Mouse (Mus musculus): ENCODE measurements around the gene Tmem107. TPM values are rescaled to one million over a fixed set of nuclear protein-coding genes. Genes with fewer than 3 reads are reported as not detected.

Tmem107 gene
- polyA plus RNA-seq, 1 experiment from 2014 or later: 62.9 TPM

DNA sequence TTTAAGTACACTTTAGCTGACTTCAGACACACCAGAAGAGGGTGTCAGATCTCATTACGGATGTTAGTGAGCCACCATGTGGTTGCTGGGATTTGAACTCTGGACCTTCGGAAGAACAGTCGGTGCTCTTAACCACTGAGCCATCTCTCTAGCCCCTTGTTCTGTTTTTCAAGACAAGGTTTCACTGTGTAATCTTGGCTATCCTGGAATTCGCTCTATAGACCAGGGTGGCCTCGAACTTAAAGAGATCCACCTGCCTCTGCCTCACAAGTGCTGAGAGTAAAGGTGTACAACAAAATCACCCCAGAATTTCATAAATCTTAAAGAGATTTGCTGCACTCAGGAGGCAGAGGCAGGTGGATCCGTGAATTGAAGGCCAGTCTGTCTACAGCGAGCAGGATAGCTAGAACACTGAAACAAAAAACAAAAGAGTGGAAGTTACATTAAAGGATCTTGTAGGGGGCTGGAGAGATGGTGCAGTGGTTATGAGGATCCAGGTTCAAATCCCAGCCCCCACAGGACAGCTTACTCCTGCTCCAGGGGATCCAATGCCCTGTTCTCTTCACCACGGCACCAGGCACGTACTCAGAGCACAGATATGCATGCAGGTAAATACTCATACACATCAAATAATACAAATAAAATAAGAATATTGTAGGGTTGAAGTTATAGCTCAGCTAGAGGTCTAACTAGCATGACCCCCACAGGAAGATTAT lies 5.3 kb downstream of the Tmem107 start:
- no peak overlapping the region for H3K4me3 ChIP-seq (ENCODE audit: low read depth, low read length)
- DNase-seq (ENCODE audit: low spot score) (peak; percentile 3), ATAC-seq (no peak)
- no peaks in the 10 kb centered on the region for H3K9me3 ChIP-seq (ENCODE audit: low read length)
- no peak overlapping the region for H3K27ac ChIP-seq (ENCODE audit: low read length)
- 55% methylated on average over 8 of the region's 9 CpGs for WGBS
- H3K27me3 ChIP-seq (replicated peaks; ENCODE audit: insufficient read depth, low read length): no peaks in the 10 kb centered on the region
- TF ChIP-seq CTCF (IDR thresholded peaks at IDR 0.05): no peak
- TF ChIP-seq EP300 (IDR thresholded peaks at IDR 0.05): no peak
- H3K4me2 ChIP-seq (replicated peaks; ENCODE audit: low read depth, low read length): no peak overlapping the region
- H3K4me1 ChIP-seq (ENCODE audit: insufficient read depth, low read depth, low read length): peaks cover 7% of the 10 kb centered on the region; the same call in 1 of the 2 replicates
- no peak overlapping the region for H3K9ac ChIP-seq (replicated peaks; ENCODE audit: low read depth)
- no peaks in the 10 kb centered on the region for H3K36me3 ChIP-seq (ENCODE audit: insufficient read depth, low read length)

DNA sequence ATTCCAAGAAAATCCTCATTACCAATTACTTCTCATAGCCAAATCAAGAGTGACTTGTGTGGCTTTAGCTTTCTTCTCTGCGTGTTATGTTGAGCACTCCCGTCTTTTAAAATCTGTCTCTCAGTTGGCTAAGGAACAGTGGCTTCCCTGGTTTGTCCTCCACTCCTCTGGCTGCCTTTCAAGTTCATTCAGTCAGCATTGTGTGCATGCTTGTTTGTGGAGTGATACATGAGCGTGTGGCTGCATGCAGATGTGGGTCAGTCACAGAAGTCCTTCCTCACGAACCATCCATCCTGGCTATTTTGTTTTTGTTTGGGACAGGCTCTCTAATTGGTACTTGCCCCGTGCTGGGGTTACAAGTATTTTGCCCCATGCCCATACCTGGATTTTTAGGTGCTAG lies 6.0 kb downstream of the Tmem107 start:
- DNase-seq (ENCODE audit: low spot score): no peak
- 67% methylated on average over 5 of the region's 5 CpGs for WGBS
- TF ChIP-seq CTCF (IDR thresholded peaks at IDR 0.05) (no peak), EP300 (IDR thresholded peaks at IDR 0.05) (no peak)
- H3K4me2 ChIP-seq (replicated peaks; ENCODE audit: low read depth, low read length): no peak overlapping the region
- H3K4me1 ChIP-seq (ENCODE audit: insufficient read depth, low read depth, low read length): peaks cover under 1% of the 10 kb centered on the region; the same call in 1 of the 2 replicates
- no peaks in the 10 kb centered on the region for H3K9me3 ChIP-seq (ENCODE audit: low read length)
- no peak overlapping the region for H3K9ac ChIP-seq (replicated peaks; ENCODE audit: low read depth)
- H3K4me3 ChIP-seq (ENCODE audit: low read depth, low read length): no peak overlapping the region
- no peak for ATAC-seq
- no peak overlapping the region for H3K27ac ChIP-seq (ENCODE audit: low read length)
- no peaks in the 10 kb centered on the region for H3K36me3 ChIP-seq (ENCODE audit: insufficient read depth, low read length)
- H3K27me3 ChIP-seq (replicated peaks; ENCODE audit: insufficient read depth, low read length): no peaks in the 10 kb centered on the region

DNA sequence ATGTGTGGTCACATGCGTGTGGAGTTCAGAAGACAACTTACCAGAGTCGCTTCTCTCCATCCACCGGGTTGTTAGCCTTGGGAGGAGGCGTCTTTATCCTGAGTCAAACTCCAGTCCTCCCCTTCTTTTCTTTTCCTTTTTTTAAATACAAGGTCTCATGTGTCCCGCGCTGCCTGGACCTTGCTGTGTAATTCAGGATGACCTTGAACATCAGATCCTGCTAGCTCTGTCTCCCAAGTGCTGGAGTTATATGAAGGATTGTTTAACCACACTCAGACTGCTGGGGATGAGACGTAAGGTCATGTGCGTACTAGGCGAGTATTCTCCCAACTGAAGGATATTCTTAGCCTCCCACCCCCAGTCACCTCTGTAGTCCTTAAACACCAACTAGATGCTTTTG lies 6.7 kb downstream of the Tmem107 start:
- Histone ChIP-seq H3K9ac (replicated peaks; ENCODE audit: low read depth) (no peak overlapping the region), H3K27ac (ENCODE audit: low read length) (no peak overlapping the region), H3K9me3 (ENCODE audit: low read length) (no peaks in the 10 kb centered on the region), H3K36me3 (ENCODE audit: insufficient read depth, low read length) (no peaks in the 10 kb centered on the region), H3K4me1 (ENCODE audit: insufficient read depth, low read depth, low read length) (no peaks in the 10 kb centered on the region), H3K4me3 (ENCODE audit: low read depth, low read length) (no peak overlapping the region), H3K27me3 (replicated peaks; ENCODE audit: insufficient read depth, low read length) (no peaks in the 10 kb centered on the region), H3K4me2 (replicated peaks; ENCODE audit: low read depth, low read length) (no peak overlapping the region)
- TF ChIP-seq CTCF (IDR thresholded peaks at IDR 0.05) (no peak), EP300 (IDR thresholded peaks at IDR 0.05) (no peak)
- DNase-seq (ENCODE audit: low spot score) (no peak), ATAC-seq (no peak)
- WGBS: 77% methylated on average over 9 of the region's 9 CpGs

DNA sequence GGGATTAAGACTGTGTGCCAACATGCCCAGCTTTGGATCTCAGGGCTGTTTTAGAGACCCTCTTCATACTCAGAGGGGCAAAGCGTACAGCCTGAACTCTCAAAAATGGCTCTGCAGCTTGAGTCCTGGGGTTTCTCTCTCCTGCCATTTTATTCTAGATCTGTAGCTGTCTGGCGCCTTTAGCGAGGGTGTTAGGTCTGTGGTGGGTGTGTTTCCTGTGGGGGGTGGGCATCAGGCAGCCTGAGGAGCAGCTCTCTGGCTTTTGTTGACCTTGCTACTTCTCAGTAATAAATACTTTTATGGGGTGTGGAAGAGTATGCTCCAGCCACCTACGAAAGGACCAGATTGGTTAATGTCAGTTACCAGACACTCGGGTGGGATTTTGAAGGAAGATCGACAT lies 7.4 kb downstream of the Tmem107 start:
- no peak overlapping the region for H3K27ac ChIP-seq (ENCODE audit: low read length)
- no peak for TF ChIP-seq EP300 (IDR thresholded peaks at IDR 0.05)
- no peak for TF ChIP-seq CTCF (IDR thresholded peaks at IDR 0.05)
- H3K36me3 ChIP-seq (ENCODE audit: insufficient read depth, low read length): no peaks in the 10 kb centered on the region
- DNase-seq (ENCODE audit: low spot score) (no peak), ATAC-seq (no peak)
- H3K4me3 ChIP-seq (ENCODE audit: low read depth, low read length): no peak overlapping the region
- H3K9ac ChIP-seq (replicated peaks; ENCODE audit: low read depth): no peak overlapping the region
- WGBS: 72% methylated on average over 6 of the region's 6 CpGs
- H3K4me2 ChIP-seq (replicated peaks; ENCODE audit: low read depth, low read length): no peak overlapping the region
- no peaks in the 10 kb centered on the region for H3K9me3 ChIP-seq (ENCODE audit: low read length)
- H3K4me1 ChIP-seq (ENCODE audit: insufficient read depth, low read depth, low read length): no peaks in the 10 kb centered on the region
- no peaks in the 10 kb centered on the region for H3K27me3 ChIP-seq (replicated peaks; ENCODE audit: insufficient read depth, low read length)

DNA sequence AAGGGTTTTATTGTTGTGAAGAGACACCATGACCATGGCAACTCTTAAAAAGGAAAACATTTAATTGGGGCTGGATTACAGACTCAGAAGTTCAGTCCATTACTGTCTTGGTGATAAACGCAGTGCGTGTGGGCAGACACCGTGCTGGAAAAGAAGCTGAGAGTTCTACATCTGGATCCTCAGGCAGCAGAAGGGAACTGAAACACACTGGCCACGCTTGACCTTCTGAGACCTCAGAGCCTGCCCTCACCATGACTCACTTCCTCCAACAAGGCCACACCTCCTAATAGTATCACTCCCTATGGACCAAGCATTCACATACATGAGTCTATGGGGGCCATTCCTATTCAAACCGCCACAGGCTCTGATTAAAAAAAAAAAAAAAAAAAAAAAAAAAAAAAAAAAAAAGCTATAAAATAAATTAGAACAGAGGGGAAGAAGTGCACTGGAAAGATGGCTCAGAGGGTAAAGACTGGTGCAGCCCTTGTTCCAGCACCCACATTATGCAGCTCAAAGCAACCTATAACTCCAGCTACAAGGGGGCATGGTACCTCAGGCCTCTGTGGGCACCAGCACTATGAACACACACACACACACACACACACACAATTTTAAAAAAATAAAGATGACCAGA lies 8.3 kb downstream of the Tmem107 start:
- TF ChIP-seq CTCF (IDR thresholded peaks at IDR 0.05): no peak
- no peak for TF ChIP-seq EP300 (IDR thresholded peaks at IDR 0.05)
- Histone ChIP-seq H3K4me2 (replicated peaks; ENCODE audit: low read depth, low read length) (no peak overlapping the region), H3K36me3 (ENCODE audit: insufficient read depth, low read length) (no peaks in the 10 kb centered on the region), H3K9ac (replicated peaks; ENCODE audit: low read depth) (no peak overlapping the region), H3K4me3 (ENCODE audit: low read depth, low read length) (no peak overlapping the region), H3K27me3 (replicated peaks; ENCODE audit: insufficient read depth, low read length) (no peaks in the 10 kb centered on the region), H3K27ac (ENCODE audit: low read length) (no peak overlapping the region), H3K4me1 (ENCODE audit: insufficient read depth, low read depth, low read length) (no peaks in the 10 kb centered on the region), H3K9me3 (ENCODE audit: low read length) (no peaks in the 10 kb centered on the region)
- 69% methylated on average over 5 of the region's 5 CpGs for WGBS
- DNase-seq (ENCODE audit: low spot score) (peak; percentile 50), ATAC-seq (no peak)

DNA sequence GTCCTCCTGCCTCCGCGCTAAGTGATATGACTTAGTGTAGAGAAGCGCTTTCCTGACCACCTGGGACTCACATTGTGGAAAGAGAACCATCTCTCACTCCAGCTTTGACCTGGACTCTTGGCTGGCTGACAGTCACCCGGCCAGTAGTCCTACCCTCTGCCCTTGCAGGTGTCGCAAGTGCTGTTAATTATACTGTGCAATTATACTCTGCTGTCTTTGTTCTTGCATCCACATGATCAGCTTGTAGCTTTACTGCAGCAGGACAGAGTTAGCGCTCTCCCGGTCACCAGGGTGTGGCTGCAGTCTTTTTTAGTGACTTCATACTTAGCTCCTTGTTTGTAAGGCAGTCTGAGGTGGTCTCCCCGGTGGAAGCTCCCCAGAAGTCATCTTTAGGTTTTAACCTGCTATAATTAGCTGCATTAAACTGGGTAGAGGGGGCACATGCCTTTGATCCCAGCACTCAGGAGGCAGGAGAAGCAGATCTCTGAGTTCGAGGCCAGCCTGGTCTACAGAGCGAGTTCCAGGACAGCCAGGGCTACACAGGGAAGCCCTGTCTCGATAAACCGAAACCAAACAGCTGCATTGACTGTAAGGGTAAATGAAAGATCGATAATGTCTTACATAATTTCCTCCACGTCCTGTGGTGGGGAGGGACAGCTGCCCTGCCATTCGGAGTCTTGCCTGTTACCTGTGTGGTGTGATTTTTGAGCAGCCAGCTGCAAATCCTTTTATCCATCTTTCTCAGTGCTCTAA lies 9.7 kb downstream of the Tmem107 start:
- no peaks in the 10 kb centered on the region for H3K4me1 ChIP-seq (ENCODE audit: insufficient read depth, low read depth, low read length)
- H3K27me3 ChIP-seq (replicated peaks; ENCODE audit: insufficient read depth, low read length): no peaks in the 10 kb centered on the region
- no peak for TF ChIP-seq EP300 (IDR thresholded peaks at IDR 0.05)
- no peak for TF ChIP-seq CTCF (IDR thresholded peaks at IDR 0.05)
- no peak overlapping the region for H3K27ac ChIP-seq (ENCODE audit: low read length)
- H3K9ac ChIP-seq (replicated peaks; ENCODE audit: low read depth): no peak overlapping the region
- H3K9me3 ChIP-seq (ENCODE audit: low read length): no peaks in the 10 kb centered on the region
- DNase-seq (ENCODE audit: low spot score) (peak; percentile 5), ATAC-seq (no peak)
- H3K4me2 ChIP-seq (replicated peaks; ENCODE audit: low read depth, low read length): no peak overlapping the region
- 79% methylated on average over 15 of the region's 15 CpGs for WGBS
- no peak overlapping the region for H3K4me3 ChIP-seq (ENCODE audit: low read depth, low read length)
- H3K36me3 ChIP-seq (ENCODE audit: insufficient read depth, low read length): no peaks in the 10 kb centered on the region
